Mouse (Mus musculus) cerebellum, adult 2 months (tissue): ENCODE data around the gene Spty2d1. TPM values are rescaled to one million over a fixed set of nuclear protein-coding genes. Genes with fewer than 3 reads are reported as not detected.
A peak's percentile ranks its signal among the peaks of the same experiment; 100 is the strongest.

Experiments used
- DNase-seq, 2 experiments: peaks; one replicate each; pipeline ENCODE4 v3.0.0; 2021
- H3K27ac ChIP-seq: fragments of 200-500 bp; 2 replicates; pipeline ENCODE4 v1.5.1; 2012; ENCODE audit warnings: low read length, control low read depth, inconsistent platforms; ENCODE audit not compliant: insufficient read depth
- H3K27me3 ChIP-seq: fragments of 200-500 bp; 2 replicates; pipeline ENCODE4 v1.6.1; 2012; ENCODE audit warnings: inconsistent platforms, mild to moderate bottlenecking, low read length, moderate library complexity; ENCODE audit not compliant: control insufficient read depth, insufficient read depth
- H3K4me1 ChIP-seq: fragments of 200-500 bp; 2 replicates; pipeline ENCODE4 v1.6.1; 2011; ENCODE audit warnings: low read length; ENCODE audit not compliant: control insufficient read depth, insufficient read depth
- H3K4me3 ChIP-seq: fragments of 200-500 bp; replicated peaks from 2 replicates; pipeline ENCODE3; 2011; ENCODE audit warnings: mild to moderate bottlenecking, low read depth, low read length, control low read depth; ENCODE audit not compliant: insufficient read depth
- CTCF ChIP-seq: fragments of 200-500 bp; IDR thresholded peaks from 2 replicates; pipeline ENCODE4 v1.5.1; 2011; ENCODE audit warnings: low read depth, mild to moderate bottlenecking, control low read depth, low read length, moderate library complexity, borderline replicate concordance; ENCODE audit not compliant: insufficient read depth
- POLR2A ChIP-seq: fragments of 200-500 bp; IDR thresholded peaks from 2 replicates; pipeline ENCODE4 v1.6.1; 2011; ENCODE audit warnings: low read length, control low read depth, borderline replicate concordance; ENCODE audit not compliant: insufficient read depth
- WGBS: fragments of 180-500 bp; shearing (Covaris S2); methylation state at CpG from one replicate; pipeline ENCODE4 v1.1.7; 2018; 5-methylcytosine and 5-hydroxymethylcytosine counted together
- polyA plus RNA-seq: library from polyadenylated mRNA; depleted of rRNA; stranded (reverse); fragments of >200 nt; gene quantifications from 2 replicates; pipeline ENCODE4 v1.2.3, GENCODE M21; 2012

Gene Spty2d1
- polyA plus RNA-seq, 1 experiment, result 11.2 TPM

- Histone ChIP-seq H3K4me1 (peaks cover 12% of the 10 kb centered on the region; the same call in 1 of the 2 replicates), H3K27me3 (no peaks in the 10 kb centered on the region; the same call in 1 of the 2 replicates), H3K27ac (peak overlapping the region; percentile 28; the same call in 1 of the 2 replicates), H3K4me3 (no peak overlapping the region)
- TF ChIP-seq CTCF, result no peak
- TF ChIP-seq POLR2A, result no peak
- 31% methylated on average over 8 of the region's 8 CpGs for WGBS
- peak; percentile 47 to 74 for DNase-seq
These were observed 22.3 kb downstream of the Spty2d1 start for GRCm38 (mm10) chr7:46985718-46986505.

GRCm38 (mm10) chr7:46983280-46983679 is 24.9 kb downstream of the Spty2d1 start, which contains the start of gene Gm9999:
Gene Gm9999, plus strand, starts transcription at chr7:46983580.
- TF ChIP-seq POLR2A (no peak), CTCF (no peak)
- Histone ChIP-seq H3K27me3 (no peaks in the 10 kb centered on the region; the same call in 1 of the 2 replicates), H3K27ac (no peak within 1 kb of the TSS), H3K4me1 (peaks cover 12% of the 10 kb centered on the region; the same call in 1 of the 2 replicates), H3K4me3 (no peak within 1 kb of the TSS)
- WGBS, result 82% methylated on average over 3 of the region's 3 CpGs
- DNase-seq, result no peak

- DNase-seq, result no peak
- no peak overlapping the region for H3K4me3 ChIP-seq
- H3K27me3 ChIP-seq, result no peaks in the 10 kb centered on the region
- TF ChIP-seq CTCF (no peak), POLR2A (no peak)
- WGBS, result 28% methylated on average over 11 of the region's 11 CpGs
- no peaks in the 10 kb centered on the region for H3K4me1 ChIP-seq
- no peak overlapping the region for H3K27ac ChIP-seq
These were observed 32.8 kb downstream of the Spty2d1 start for GRCm38 (mm10) chr7:46975456-46975855.

GRCm38 (mm10) chr7:46974648-46975047 is 33.6 kb downstream of the Spty2d1 start:
- Histone ChIP-seq H3K27me3 (no peaks in the 10 kb centered on the region), H3K4me1 (no peaks in the 10 kb centered on the region), H3K27ac (no peak overlapping the region), H3K4me3 (no peak overlapping the region)
- WGBS, result 93% methylated on average over 4 of the region's 4 CpGs
- TF ChIP-seq CTCF (no peak), POLR2A (no peak)
- no peak for DNase-seq

- no peak for DNase-seq
- WGBS, result 91% methylated on average over 4 of the region's 4 CpGs
- H3K4me3 ChIP-seq, result no peak overlapping the region
- H3K27ac ChIP-seq, result no peak overlapping the region
- TF ChIP-seq POLR2A (no peak), CTCF (no peak)
- no peaks in the 10 kb centered on the region for H3K4me1 ChIP-seq
- H3K27me3 ChIP-seq, result no peaks in the 10 kb centered on the region
These were observed 38.3 kb downstream of the Spty2d1 start for GRCm38 (mm10) chr7:46969898-46970297.

GRCm38 (mm10) chr7:46964070-46964469 is 44.1 kb downstream of the Spty2d1 start:
- TF ChIP-seq CTCF (no peak), POLR2A (no peak)
- H3K4me1 ChIP-seq, result no peaks in the 10 kb centered on the region; the same call in 1 of the 2 replicates
- no peak overlapping the region for H3K4me3 ChIP-seq
- no peak overlapping the region for H3K27ac ChIP-seq
- no peak for DNase-seq
- 85% methylated on average over 7 of the region's 7 CpGs for WGBS
- H3K27me3 ChIP-seq, result no peaks in the 10 kb centered on the region

GRCm38 (mm10) chr7:46962806-46963618 is 45.2 kb downstream of the Spty2d1 start:
- WGBS, result 0% methylated on average over 9 of the region's 9 CpGs
- no peaks in the 10 kb centered on the region; the same call in 1 of the 2 replicates for H3K4me1 ChIP-seq
- H3K27me3 ChIP-seq, result no peaks in the 10 kb centered on the region
- no peak overlapping the region for H3K27ac ChIP-seq
- peak; percentile 66 to 68 for DNase-seq
- no peak for TF ChIP-seq POLR2A
- peak; percentile 70 for TF ChIP-seq CTCF
- no peak overlapping the region for H3K4me3 ChIP-seq

- H3K27ac ChIP-seq, result no peak overlapping the region
- no peak for TF ChIP-seq POLR2A
- no peak for TF ChIP-seq CTCF
- H3K4me1 ChIP-seq, result peaks cover 3% of the 10 kb centered on the region
- no peak overlapping the region for H3K4me3 ChIP-seq
- H3K27me3 ChIP-seq, result no peaks in the 10 kb centered on the region
- no peak for DNase-seq
These were observed 46.1 kb downstream of the Spty2d1 start for GRCm38 (mm10) chr7:46962132-46962531.
